Mouse (Mus musculus) heart, embryonic 15.5 days (tissue): Measurements from ENCODE around the gene Rassf7. TPM values are rescaled to one million over a fixed set of nuclear protein-coding genes. Genes with fewer than 3 reads are reported as not detected.
A peak's percentile ranks its signal among the peaks of the same experiment; 100 is the strongest.

Experiments
- ATAC-seq: fragments of 200-750 bp; cut with Nextera tagmentation; replicated peaks from 2 replicates; pipeline ENCODE4 v1.8.0; 2017; ENCODE audit warnings: low read depth, moderate TSS enrichment; ENCODE audit not compliant: insufficient number of reproducible peaks, insufficient read depth, low FRiP score
- H3K27ac ChIP-seq: fragments of 300-500 bp; sonication (generic); 2 replicates; pipeline ENCODE4 v1.5.1; 2015; ENCODE audit warnings: mild to moderate bottlenecking, inconsistent platforms
- H3K27me3 ChIP-seq: fragments of 300-500 bp; sonication (generic); 2 replicates; pipeline ENCODE4 v1.6.1; 2015; ENCODE audit warnings: inconsistent platforms
- H3K36me3 ChIP-seq: fragments of 300-500 bp; sonication (generic); 2 replicates; pipeline ENCODE4 v1.6.1; 2015; ENCODE audit warnings: mild to moderate bottlenecking, inconsistent platforms
- H3K4me1 ChIP-seq: fragments of 300-500 bp; sonication (generic); replicated peaks from 2 replicates; pipeline ENCODE4 v1.6.1; 2015; ENCODE audit warnings: inconsistent platforms
- H3K4me2 ChIP-seq: fragments of 300-500 bp; sonication (generic); 2 replicates; pipeline ENCODE4 v1.6.1; 2015; ENCODE audit warnings: inconsistent platforms, mild to moderate bottlenecking, moderate library complexity
- H3K4me3 ChIP-seq: fragments of 300-500 bp; sonication (generic); 2 replicates; pipeline ENCODE4 v1.5.1; 2015; ENCODE audit warnings: mild to moderate bottlenecking, inconsistent platforms
- H3K9ac ChIP-seq: fragments of 300-500 bp; sonication (generic); 2 replicates; pipeline ENCODE4 v1.6.1; 2015; ENCODE audit warnings: mild to moderate bottlenecking, inconsistent platforms
- H3K9me3 ChIP-seq: fragments of 300-500 bp; sonication (generic); replicated peaks from 2 replicates; pipeline ENCODE4 v1.6.1; 2016; ENCODE audit warnings: inconsistent platforms
- WGBS: fragments of 180-500 bp; shearing (Covaris S2); methylation state at CpG from one replicate; pipeline ENCODE4 v1.1.7; 2015; ENCODE audit warnings: mixed read lengths; 5-methylcytosine and 5-hydroxymethylcytosine counted together
- polyA plus RNA-seq: library from polyadenylated mRNA; unstranded; fragments of >200 nt; fragmentation: Nextera tagmentation; extraction: Ambion mirVana; gene quantifications from 2 replicates; pipeline ENCODE4 v1.2.1, GENCODE M21; 2015

The Rassf7 gene
- polyA plus RNA-seq, 1 experiment from 2014 or later, result 11.4 TPM

- H3K4me2 ChIP-seq, result peak overlapping the region; percentile 98
- H3K9me3 ChIP-seq, result no peaks in the 10 kb centered on the region
- H3K27me3 ChIP-seq, result no peaks in the 10 kb centered on the region
- peak overlapping the region; percentile 76 for H3K4me3 ChIP-seq
- no peak for ATAC-seq
- no peaks in the 10 kb centered on the region for H3K36me3 ChIP-seq
- peaks cover 37% of the 10 kb centered on the region for H3K4me1 ChIP-seq
- WGBS, result 83% methylated on average over 11 of the region's 11 CpGs
- peak overlapping the region; percentile 75; the same call in 1 of the 2 replicates for H3K9ac ChIP-seq
- peak overlapping the region; percentile 85; the same call in 1 of the 2 replicates for H3K27ac ChIP-seq
These were observed 1.2 kb downstream of the Rassf7 start for GRCm38 (mm10) chr7:141216894-141217293.

DNA sequence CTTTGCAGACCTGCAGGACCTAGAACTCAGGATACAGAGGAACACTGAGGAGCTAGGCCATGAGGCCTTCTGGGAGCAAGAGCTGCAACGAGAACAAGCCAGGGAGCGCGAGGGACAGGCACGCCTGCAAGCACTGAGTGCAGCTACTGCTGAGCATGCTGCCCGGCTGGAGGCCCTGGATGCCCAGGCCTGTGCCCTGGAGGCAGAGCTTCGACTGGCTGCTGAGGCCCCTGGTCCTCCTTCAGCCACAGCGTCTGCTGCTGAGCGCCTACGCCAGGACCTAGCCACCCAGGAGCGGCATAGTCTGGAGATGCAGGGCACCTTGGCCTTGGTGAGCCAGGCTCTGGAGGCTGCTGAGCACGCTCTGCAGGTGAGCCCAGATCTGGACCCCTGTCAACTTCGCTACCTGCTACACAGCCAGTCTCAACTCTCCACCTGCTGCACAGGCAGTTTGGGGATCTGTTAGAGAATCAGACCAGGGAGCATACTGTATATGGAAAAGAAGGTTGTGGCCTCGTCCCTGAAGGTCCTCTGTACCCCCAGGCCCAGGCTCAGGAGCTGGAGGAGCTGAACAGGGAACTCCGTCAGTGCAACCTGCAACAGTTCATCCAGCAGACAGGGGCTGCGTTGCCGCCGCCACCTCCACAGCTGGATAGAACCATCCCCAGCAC, 1.8 kb downstream of the Rassf7 start:
- peaks cover 43% of the 10 kb centered on the region for H3K4me1 ChIP-seq
- no peak for ATAC-seq
- WGBS, result 86% methylated on average over 17 of the region's 17 CpGs

DNA sequence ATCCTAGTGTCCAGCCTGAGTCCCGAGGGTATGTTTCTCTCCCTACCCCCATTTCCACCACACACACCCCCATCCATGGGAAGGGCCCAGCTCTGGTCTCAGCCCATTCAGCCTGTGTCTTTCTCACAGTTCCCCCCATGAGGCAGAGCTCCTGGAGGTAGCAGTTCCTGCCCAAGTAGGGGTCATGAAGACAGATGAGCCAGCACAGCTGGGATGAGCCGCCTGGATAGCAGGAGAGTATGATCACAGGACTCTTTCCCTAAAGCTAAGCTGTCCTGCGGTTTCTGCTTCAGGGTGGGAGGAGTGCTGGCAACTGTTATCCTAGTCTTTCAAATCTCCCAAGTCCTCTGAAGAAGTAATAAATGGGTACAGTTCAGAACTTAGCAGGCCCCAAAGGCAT, 2.5 kb downstream of the Rassf7 start:
- Histone ChIP-seq H3K9ac (no peak overlapping the region), H3K4me2 (no peak overlapping the region), H3K9me3 (no peaks in the 10 kb centered on the region), H3K27me3 (no peaks in the 10 kb centered on the region), H3K36me3 (no peaks in the 10 kb centered on the region), H3K4me3 (no peak overlapping the region), H3K27ac (no peak overlapping the region), H3K4me1 (peaks cover 49% of the 10 kb centered on the region)
- ATAC-seq, result no peak
- 87% methylated on average over 3 of the region's 3 CpGs for WGBS

More for the DNA sequence above, 1.8 kb downstream of the Rassf7 start:
- H3K9me3 ChIP-seq, result no peaks in the 10 kb centered on the region
- no peaks in the 10 kb centered on the region for H3K27me3 ChIP-seq
- H3K4me3 ChIP-seq, result no peak overlapping the region; the same call in 1 of the 2 replicates
- H3K27ac ChIP-seq, result no peak overlapping the region
- no peak overlapping the region for H3K9ac ChIP-seq
- H3K36me3 ChIP-seq, result no peaks in the 10 kb centered on the region
- H3K4me2 ChIP-seq, result peak overlapping the region; percentile 98

- Histone ChIP-seq H3K27me3 (no peaks in the 10 kb centered on the region), H3K4me3 (no peak overlapping the region), H3K9ac (0 out of 2 replicates have a peak overlapping the region, but pooled peaks have one; percentile 4), H3K27ac (no peak overlapping the region), H3K36me3 (no peaks in the 10 kb centered on the region), H3K4me2 (no peak overlapping the region), H3K4me1 (peaks cover 50% of the 10 kb centered on the region), H3K9me3 (no peaks in the 10 kb centered on the region)
- no peak for ATAC-seq
- WGBS, result 85% methylated on average over 5 of the region's 5 CpGs
These were observed 3.0 kb downstream of the Rassf7 start for GRCm38 (mm10) chr7:141218557-141219133.

GRCm38 (mm10) chr7:141219558-141220099, 4.0 kb downstream of the Rassf7 start:
- Histone ChIP-seq H3K27ac (no peak overlapping the region), H3K27me3 (no peaks in the 10 kb centered on the region), H3K4me1 (peaks cover 50% of the 10 kb centered on the region), H3K9me3 (no peaks in the 10 kb centered on the region), H3K4me2 (0 out of 2 replicates have a peak overlapping the region, but pooled peaks have one; percentile 89), H3K9ac (no peak overlapping the region), H3K4me3 (no peak overlapping the region), H3K36me3 (no peaks in the 10 kb centered on the region)
- 92% methylated on average over 1 of the region's 1 CpGs for WGBS
- no peak for ATAC-seq

DNA sequence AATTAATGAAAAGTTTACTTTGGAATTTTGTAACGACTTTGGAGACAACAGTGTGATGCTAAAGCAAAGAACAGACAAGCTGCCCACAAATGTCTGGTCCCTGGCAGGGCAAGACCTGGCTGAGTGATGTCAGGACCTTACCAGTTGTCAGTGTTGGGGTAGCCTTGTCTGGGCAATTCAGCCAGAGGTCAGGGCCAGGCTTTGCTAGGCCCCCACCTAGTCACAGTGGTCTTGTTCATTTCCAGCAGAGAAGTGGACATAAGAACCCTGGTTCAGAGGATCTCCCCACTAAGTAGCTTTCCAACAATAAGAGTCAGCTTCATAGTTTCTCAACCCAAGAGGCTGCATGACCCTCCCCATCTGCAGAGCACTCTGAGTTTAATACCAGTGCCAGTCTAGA, 4.7 kb downstream of the Rassf7 start:
- peak overlapping the region; percentile 85; the same call in 1 of the 2 replicates for H3K9ac ChIP-seq
- H3K4me2 ChIP-seq, result peak overlapping the region; percentile 89
- H3K27me3 ChIP-seq, result no peaks in the 10 kb centered on the region
- H3K27ac ChIP-seq, result 0 out of 2 replicates have a peak overlapping the region, but pooled peaks have one; percentile 89
- H3K9me3 ChIP-seq, result no peaks in the 10 kb centered on the region
- H3K4me1 ChIP-seq, result peaks cover 44% of the 10 kb centered on the region
- no peak for ATAC-seq
- no peaks in the 10 kb centered on the region for H3K36me3 ChIP-seq
- H3K4me3 ChIP-seq, result peak overlapping the region; percentile 66
- 78% methylated on average over 1 of the region's 1 CpGs for WGBS

- ATAC-seq, result peak; percentile 97
- Histone ChIP-seq H3K4me3 (peak overlapping the region; percentile 66), H3K4me2 (peak overlapping the region; percentile 89), H3K27me3 (no peaks in the 10 kb centered on the region), H3K4me1 (peaks cover 38% of the 10 kb centered on the region), H3K9me3 (no peaks in the 10 kb centered on the region), H3K9ac (peak overlapping the region; percentile 85), H3K27ac (peak overlapping the region; percentile 89), H3K36me3 (no peaks in the 10 kb centered on the region)
- WGBS, result 3% methylated on average over 44 of the region's 44 CpGs
These were observed 5.8 kb downstream of the Rassf7 start for GRCm38 (mm10) chr7:141221249-141222125.

- 6% methylated on average over 8 of the region's 8 CpGs for WGBS
- Histone ChIP-seq H3K4me1 (peaks cover 32% of the 10 kb centered on the region), H3K4me3 (peak overlapping the region; percentile 66), H3K36me3 (no peaks in the 10 kb centered on the region), H3K9ac (peak overlapping the region; percentile 23; the same call in 1 of the 2 replicates), H3K4me2 (peak overlapping the region; percentile 89), H3K27me3 (no peaks in the 10 kb centered on the region), H3K27ac (peak overlapping the region; percentile 89), H3K9me3 (no peaks in the 10 kb centered on the region)
- ATAC-seq, result no peak
These were observed 6.4 kb downstream of the Rassf7 start for GRCm38 (mm10) chr7:141222126-141222467.

DNA sequence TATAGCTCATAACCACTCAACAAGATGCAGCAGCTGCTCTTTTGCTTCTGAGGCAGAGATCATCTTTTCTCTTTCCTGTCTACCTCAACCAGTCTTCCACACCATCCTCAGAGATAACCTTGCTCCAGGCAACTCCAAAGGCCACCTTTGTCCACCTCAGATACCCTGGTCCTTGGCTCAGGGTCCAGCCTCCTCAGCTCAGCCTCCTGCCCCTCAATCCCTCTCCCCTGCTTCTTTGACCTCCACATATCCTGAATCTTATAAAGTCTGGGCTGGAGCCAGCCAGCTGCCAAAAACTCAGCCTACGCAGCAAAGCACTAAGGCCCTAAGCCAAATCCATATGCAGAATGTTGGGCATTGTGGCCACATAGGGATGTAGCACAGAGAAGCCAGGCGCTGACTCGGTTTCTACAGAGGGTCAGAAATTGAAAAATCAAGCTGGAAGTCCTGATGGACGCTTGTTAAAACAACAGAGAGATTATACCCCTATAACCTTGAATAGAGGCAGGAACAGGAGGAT, 7.1 kb downstream of the Rassf7 start:
- H3K9ac ChIP-seq, result no peak overlapping the region
- 74% methylated on average over 4 of the region's 4 CpGs for WGBS
- peaks cover 28% of the 10 kb centered on the region for H3K4me1 ChIP-seq
- no peak for ATAC-seq
- no peak overlapping the region; the same call in 1 of the 2 replicates for H3K4me3 ChIP-seq
- H3K27me3 ChIP-seq, result no peaks in the 10 kb centered on the region
- H3K27ac ChIP-seq, result peak overlapping the region; percentile 89
- H3K4me2 ChIP-seq, result peak overlapping the region; percentile 89
- no peaks in the 10 kb centered on the region for H3K36me3 ChIP-seq
- H3K9me3 ChIP-seq, result no peaks in the 10 kb centered on the region

DNA sequence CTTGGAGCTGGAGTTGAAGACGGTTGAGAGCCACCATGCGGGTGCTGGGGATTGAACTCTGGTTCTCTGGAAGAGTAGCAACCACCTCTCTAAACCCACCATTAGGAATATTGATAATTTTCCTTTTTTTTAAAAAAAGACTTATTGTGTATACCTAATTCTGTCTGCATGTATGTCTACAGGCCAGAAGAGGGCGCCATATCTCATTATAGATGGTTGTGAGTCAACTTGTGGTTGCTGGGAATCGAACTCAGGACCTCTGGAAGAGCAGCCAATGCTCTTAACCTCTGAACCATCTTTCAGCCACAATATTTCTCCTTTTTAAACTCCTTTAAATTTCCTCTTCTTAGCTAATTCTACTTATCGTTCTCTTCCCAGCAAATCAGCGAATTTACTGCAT, 10.9 kb downstream of the Rassf7 start:
- no peak overlapping the region for H3K4me2 ChIP-seq
- H3K36me3 ChIP-seq, result peaks cover 6% of the 10 kb centered on the region; the same call in 1 of the 2 replicates
- peaks cover 34% of the 10 kb centered on the region for H3K4me1 ChIP-seq
- no peak overlapping the region for H3K4me3 ChIP-seq
- WGBS, result 81% methylated on average over 6 of the region's 6 CpGs
- no peaks in the 10 kb centered on the region for H3K9me3 ChIP-seq
- no peak overlapping the region for H3K9ac ChIP-seq
- H3K27me3 ChIP-seq, result no peaks in the 10 kb centered on the region
- no peak overlapping the region for H3K27ac ChIP-seq
- no peak for ATAC-seq
